32 mouse cellular contexts compared by ENCODE assay signal in genomic region chr4:121029632-121030031, GRCm38 (mm10). TPM values are rescaled to one million over a fixed set of nuclear protein-coding genes. Genes with fewer than 3 reads are reported as not detected.
A peak's percentile ranks its signal among the peaks of the same experiment; 100 is the strongest.
DNase-seq lines count a peak whose midpoint lies in the region; ATAC-seq and TF ChIP-seq lines count a peak whose summit lies in the region.
"Had no signal": no experiment of that assay in that cellular context is flagged by ENCODE, and none has a peak within 500 bp of the region (broad histone marks: within the 10 kb centered on the region; RNA-seq: fewer than 3 reads in every experiment).

No protein-coding gene starts in this region.

- no peaks in the 10 kb centered on the region for H3K9me3 ChIP-seq in intestine, postnatal 0 days (ENCODE audit: control insufficient read depth)
- H3K9me3 ChIP-seq in intestine, embryonic 16.5 days (ENCODE audit: control insufficient read depth, low read length) = no peaks in the 10 kb centered on the region
- no peaks in the 10 kb centered on the region for H3K9me3 ChIP-seq in liver, postnatal 0 days (ENCODE audit: low read length)
- no peaks in the 10 kb centered on the region for H3K9me3 ChIP-seq in liver, embryonic 12.5 days (replicated peaks)
- H3K9me3 ChIP-seq in MEL (replicated peaks; ENCODE audit: insufficient read depth, low read length) = no peaks in the 10 kb centered on the region
- H3K9me3 ChIP-seq: heart, embryonic 12.5 days; hindbrain, embryonic 10.5 days; hindbrain, embryonic 15.5 days; intestine, embryonic 15.5 days; limb, embryonic 10.5 days; limb, embryonic 15.5 days; midbrain, embryonic 13.5 days had no signal

- no peaks in the 10 kb centered on the region for H3K4me1 ChIP-seq in intestine, postnatal 0 days (replicated peaks; ENCODE audit: control insufficient read depth, insufficient read depth, low read length)
- H3K4me1 ChIP-seq in intestine, embryonic 16.5 days (ENCODE audit: control insufficient read depth, insufficient read depth, low read length) = no peaks in the 10 kb centered on the region
- peaks cover 13% of the 10 kb centered on the region for H3K4me1 ChIP-seq in liver, postnatal 0 days (ENCODE audit: insufficient read depth)
- H3K4me1 ChIP-seq in liver, embryonic 12.5 days = peaks cover 13% of the 10 kb centered on the region
- H3K4me1 ChIP-seq in MEL (ENCODE audit: control insufficient read depth in 1 of 2, insufficient read depth in 2 of 2, low read length in 2 of 2) = 0 out of 4 replicates have a peak, but pooled peaks cover 0 to 2% of the 10 kb centered on the region in 2 experiments
- H3K4me1 ChIP-seq: hindbrain, embryonic 10.5 days; hindbrain, embryonic 15.5 days; intestine, embryonic 15.5 days; limb, embryonic 10.5 days; limb, embryonic 15.5 days; midbrain, embryonic 13.5 days had no signal

- no peak overlapping the region for H3K27ac ChIP-seq in intestine, postnatal 0 days (ENCODE audit: low read depth, low read length)
- H3K27ac ChIP-seq in intestine, embryonic 16.5 days (ENCODE audit: low read length) = no peak overlapping the region
- no peak overlapping the region for H3K27ac ChIP-seq in liver, postnatal 0 days (ENCODE audit: low read depth)
- no peak overlapping the region for H3K27ac ChIP-seq in liver, embryonic 12.5 days
- no peak overlapping the region for H3K27ac ChIP-seq in MEL (ENCODE audit: control insufficient read depth, low read depth, low read length)
- H3K27ac ChIP-seq: hindbrain, embryonic 10.5 days; hindbrain, embryonic 15.5 days; intestine, embryonic 15.5 days; limb, embryonic 10.5 days; limb, embryonic 15.5 days; macrophage; midbrain, embryonic 13.5 days had no signal

- no peak for TF ChIP-seq EP300 in liver, postnatal 0 days (IDR thresholded peaks at IDR 0.05; ENCODE audit: low read depth)
- no peak for TF ChIP-seq EP300 in MEL (IDR thresholded peaks at IDR 0.05; ENCODE audit: low read depth in 1 of 2, low read length in 2 of 2)

- ATAC-seq in intestine, postnatal 0 days = no peak
- ATAC-seq in intestine, embryonic 16.5 days = no peak
- no peak for ATAC-seq in liver, postnatal 0 days
- no peak for ATAC-seq in liver, embryonic 12.5 days
- ATAC-seq: intestine, embryonic 15.5 days; midbrain, embryonic 13.5 days had no signal

- TF ChIP-seq POLR2A in MEL (IDR thresholded peaks at IDR 0.05; ENCODE audit: control insufficient read depth in 1 of 2, insufficient read depth in 1 of 2, low read depth in 1 of 2, low read length in 2 of 2, poor library complexity in 1 of 2) = no peak

- H3K36me3 ChIP-seq in intestine, postnatal 0 days (ENCODE audit: control insufficient read depth, insufficient read depth) = no peaks in the 10 kb centered on the region
- no peaks in the 10 kb centered on the region for H3K36me3 ChIP-seq in intestine, embryonic 16.5 days (ENCODE audit: control insufficient read depth, insufficient read depth, low read length)
- H3K36me3 ChIP-seq in liver, postnatal 0 days (replicated peaks; ENCODE audit: insufficient read depth, low read length) = no peaks in the 10 kb centered on the region
- H3K36me3 ChIP-seq in liver, embryonic 12.5 days = no peaks in the 10 kb centered on the region
- H3K36me3 ChIP-seq in MEL (ENCODE audit: control insufficient read depth in 1 of 2, insufficient read depth in 2 of 2, low read length in 2 of 2) = peaks cover 0 to 3% of the 10 kb centered on the region in 2 experiments; a peak in 1 of 4 replicates
- no peaks in the 10 kb centered on the region for H3K36me3 ChIP-seq in splenic B cell, adult 2 months (ENCODE audit: control insufficient read depth, insufficient read depth, low read length, poor library complexity, severe bottlenecking)
- H3K36me3 ChIP-seq: heart, embryonic 12.5 days; hindbrain, embryonic 10.5 days; hindbrain, embryonic 15.5 days; intestine, embryonic 15.5 days; limb, embryonic 10.5 days; limb, embryonic 15.5 days; midbrain, embryonic 13.5 days had no signal

- H3K79me2 ChIP-seq in MEL (ENCODE audit: control insufficient read depth, insufficient read depth, low read length, poor library complexity) = no peaks in the 10 kb centered on the region

- no peak overlapping the region for H3K4me3 ChIP-seq in intestine, postnatal 0 days (ENCODE audit: low read depth, low read length)
- no peak overlapping the region for H3K4me3 ChIP-seq in intestine, embryonic 16.5 days (ENCODE audit: low read length)
- no peak overlapping the region for H3K4me3 ChIP-seq in liver, postnatal 0 days (ENCODE audit: low read depth, low read length)
- H3K4me3 ChIP-seq in liver, embryonic 12.5 days = no peak overlapping the region
- H3K4me3 ChIP-seq in MEL (ENCODE audit: control insufficient read depth in 1 of 2, insufficient read depth in 1 of 2, low read depth in 2 of 2, low read length in 2 of 2) = no peak overlapping the region
- H3K4me3 ChIP-seq: erythroblast, embryonic 14.5 days; heart, embryonic 12.5 days; hindbrain, embryonic 10.5 days; hindbrain, embryonic 15.5 days; intestine, embryonic 15.5 days; limb, embryonic 10.5 days; limb, embryonic 15.5 days; midbrain, embryonic 13.5 days had no signal

- 60% methylated on average over 3 of the region's 3 CpGs for WGBS in intestine, postnatal 0 days
- 71% methylated on average over 3 of the region's 3 CpGs for WGBS in intestine, embryonic 16.5 days
- 66% methylated on average over 3 of the region's 3 CpGs for WGBS in liver, postnatal 0 days (ENCODE audit: insufficient replicate concordance)
- 51% methylated on average over 3 of the region's 3 CpGs for WGBS in liver, embryonic 12.5 days (ENCODE audit: insufficient replicate concordance)

- H3K27me3 ChIP-seq in intestine, postnatal 0 days (replicated peaks; ENCODE audit: control insufficient read depth, insufficient read depth, low read length) = no peaks in the 10 kb centered on the region
- H3K27me3 ChIP-seq in intestine, embryonic 16.5 days (replicated peaks; ENCODE audit: control insufficient read depth, insufficient read depth, low read length) = no peaks in the 10 kb centered on the region
- H3K27me3 ChIP-seq in liver, postnatal 0 days (ENCODE audit: insufficient read depth, low read length) = no peaks in the 10 kb centered on the region
- H3K27me3 ChIP-seq in liver, embryonic 12.5 days (replicated peaks) = no peaks in the 10 kb centered on the region
- H3K27me3 ChIP-seq in MEL (ENCODE audit: control insufficient read depth in 1 of 2, insufficient read depth in 2 of 2, low read length in 2 of 2) = no peaks in the 10 kb centered on the region
- H3K27me3 ChIP-seq in splenic B cell, adult 2 months (ENCODE audit: control insufficient read depth, insufficient read depth, low read length, poor library complexity, severe bottlenecking) = no peaks in the 10 kb centered on the region
- H3K27me3 ChIP-seq: heart, embryonic 12.5 days; hindbrain, embryonic 15.5 days; intestine, embryonic 15.5 days; limb, embryonic 15.5 days; midbrain, embryonic 13.5 days had no signal

- H3K4me2 ChIP-seq in intestine, postnatal 0 days (replicated peaks; ENCODE audit: low read depth) = no peak overlapping the region
- H3K4me2 ChIP-seq in intestine, embryonic 16.5 days (ENCODE audit: low read depth, low read length) = no peak overlapping the region
- no peak overlapping the region for H3K4me2 ChIP-seq in liver, postnatal 0 days (ENCODE audit: low read depth, low read length)
- no peak overlapping the region for H3K4me2 ChIP-seq in liver, embryonic 12.5 days
- H3K4me2 ChIP-seq: heart, embryonic 12.5 days; hindbrain, embryonic 15.5 days; intestine, embryonic 15.5 days; limb, embryonic 15.5 days; midbrain, embryonic 13.5 days had no signal

- 0 out of 2 replicates have a peak, but pooled peaks have one; percentile 32 for TF ChIP-seq CTCF in intestine, postnatal 0 days (IDR thresholded peaks at IDR 0.05; ENCODE audit: low read depth)
- peak; percentile 40 for TF ChIP-seq CTCF in liver, postnatal 0 days (IDR thresholded peaks at IDR 0.05; ENCODE audit: low read depth)
- TF ChIP-seq CTCF in MEL (IDR thresholded peaks at IDR 0.05 in 2 of 3, conservative IDR thresholded peaks at IDR 0.05 in 1 of 3; ENCODE audit: control insufficient read depth in 1 of 3, insufficient read depth in 1 of 3, low read depth in 2 of 3, low read length in 3 of 3, poor library complexity in 1 of 3, severe bottlenecking in 1 of 3) = peak in 2 of 3 experiments; percentile 16 to 42; a peak in 2 of 6 replicates

- peak; percentile 33 for TF ChIP-seq RAD21 in MEL (IDR thresholded peaks at IDR 0.05; ENCODE audit: low read depth, low read length)

- no peak for DNase-seq in liver, postnatal 0 days
- DNase-seq in MEL (ENCODE audit: low read depth, low spot score) = peak; percentile 44
- peak; percentile 40 for DNase-seq in splenic B cell, adult 2 months (ENCODE audit: low read depth, low spot score)
- DNase-seq in cerebellum, postnatal 14 days = no peak
- DNase-seq: adrenal gland, adult 2 months; adrenal gland, postnatal 36 days; cerebellum, adult 18-20 months; cerebellum, postnatal 10 days; gastrocnemius, postnatal 36 days; heart, adult 18-20 months; kidney, postnatal 25 days; lung, postnatal 10 days; right cerebral cortex, adult 18-20 months; spleen, adult 18-20 months; thymus, adult 2 months; thymus, postnatal 4 days had no signal

- no peak overlapping the region for H3K9ac ChIP-seq in intestine, postnatal 0 days (ENCODE audit: low read depth, low read length)
- H3K9ac ChIP-seq in intestine, embryonic 16.5 days (ENCODE audit: low read depth, low read length) = no peak overlapping the region
- no peak overlapping the region for H3K9ac ChIP-seq in liver, postnatal 0 days (replicated peaks)
- H3K9ac ChIP-seq in liver, embryonic 12.5 days = no peak overlapping the region
- H3K9ac ChIP-seq in MEL (ENCODE audit: control insufficient read depth, low read depth, low read length, poor library complexity, severe bottlenecking) = no peak overlapping the region
- H3K9ac ChIP-seq: heart, embryonic 12.5 days; hindbrain, embryonic 15.5 days; intestine, embryonic 15.5 days; limb, embryonic 15.5 days; midbrain, embryonic 13.5 days had no signal

RNA-seq across cellular contexts. Expression of gene Col9a2, which starts 9.6 kb away (rescaled TPM):
- 3.9 TPM in 2 replicates for polyA plus RNA-seq in intestine, postnatal 0 days (2015; fragmentation: Nextera tagmentation; extraction: Ambion mirVana)
- polyA plus RNA-seq in intestine, embryonic 16.5 days (2015; fragmentation: Nextera tagmentation; extraction: Ambion mirVana) = 4.5 and 4.7 TPM in 2 replicates
- polyA plus RNA-seq in liver, postnatal 0 days (2015; fragmentation: Nextera tagmentation; extraction: Ambion mirVana) = 0.34 and 0.44 TPM in 2 replicates
- 2.7 and 3.7 TPM in 2 replicates for polyA plus RNA-seq in liver, embryonic 12.5 days (2016; fragmentation: Nextera tagmentation; extraction: Ambion mirVana)
- total RNA-seq in MEL (2012; rRNA removed) = 0.12 TPM in 1 of 2 replicates, not detected in the other
- not detected for polyA plus RNA-seq in MEL (2012; ENCODE audit: insufficient read depth in 1 of 2, insufficient read length in 2 of 2, low read depth in 1 of 2, low replicate concordance in 2 of 2, missing spikeins in 1 of 2)
- total RNA-seq: megakaryocyte-erythroid progenitor cell, adult 5-6 weeks; neutrophil, adult 5-6 weeks had no signal
- polyA plus RNA-seq: activated CD4-positive, CD25-positive, alpha-beta regulatory T cell, adult 4 months; C2C12 had no signal

RNA-seq across cellular contexts. Expression of gene Smap2, which starts 12.6 kb away (rescaled TPM):
- polyA plus RNA-seq in intestine, postnatal 0 days (2015; fragmentation: Nextera tagmentation; extraction: Ambion mirVana) = 23.2 and 26.0 TPM in 2 replicates
- 12.2 and 14.2 TPM in 2 replicates for polyA plus RNA-seq in intestine, embryonic 16.5 days (2015; fragmentation: Nextera tagmentation; extraction: Ambion mirVana)
- polyA plus RNA-seq in liver, postnatal 0 days (2015; fragmentation: Nextera tagmentation; extraction: Ambion mirVana) = 14.9 and 17.1 TPM in 2 replicates
- polyA plus RNA-seq in liver, embryonic 12.5 days (2016; fragmentation: Nextera tagmentation; extraction: Ambion mirVana) = 45.5 and 46.9 TPM in 2 replicates
- 33.8 and 36.5 TPM in 2 replicates for total RNA-seq in MEL (2012; rRNA removed)
- 100 to 1,000 TPM in 1 of 2 experiments, 10 to 100 TPM in 1; 83.5 to 118 TPM for polyA plus RNA-seq in MEL (2012; ENCODE audit: insufficient read depth in 1 of 2, insufficient read length in 2 of 2, low read depth in 1 of 2, low replicate concordance in 2 of 2, missing spikeins in 1 of 2)

Comparison
In these comparisons a context has a peak if more than half of its experiments do, and no peak if none do; other contexts are left out.
1. DNase-seq: peak in MEL (single experiment) and splenic B cell, adult 2 months (single experiment); none in liver, postnatal 0 days (single experiment) and cerebellum, postnatal 14 days (0 of 2).
2. Peak in every context shown above with its lines, with median percentiles within 50 percentile points of each other: CTCF ChIP-seq.